Mouse (Mus musculus): Measurements from ENCODE around the gene Olfr1449.

DNA sequence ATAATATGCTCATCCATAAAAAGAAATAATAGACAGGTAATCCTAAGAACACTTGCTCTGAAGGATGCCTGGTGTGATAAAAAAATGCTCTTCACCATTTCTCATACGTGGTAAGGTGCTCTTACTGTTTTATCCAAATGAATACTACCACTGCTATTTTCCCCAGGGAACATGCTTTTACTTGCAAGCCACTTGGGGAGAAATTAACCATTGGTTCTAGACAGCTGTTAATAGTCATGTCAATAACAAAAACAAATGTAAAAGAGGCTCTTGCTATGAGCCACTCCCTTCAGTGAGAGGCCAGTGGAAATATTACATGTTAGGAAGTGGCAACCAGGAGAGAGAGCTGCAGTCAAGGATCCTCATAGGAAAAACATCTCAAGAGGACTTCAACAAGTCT is 6.3 kb upstream of the Olfr1449 start, which contains the start of gene Olfr1448:
- TF ChIP-seq CTCF (IDR thresholded peaks at IDR 0.05; ENCODE audit: extremely low read depth, insufficient read length, insufficient replicate concordance, low read depth, low read length) (no peak), POLR2A (IDR thresholded peaks at IDR 0.05; ENCODE audit: low read depth, low read length) (no peak)

All from small intestine, adult 2 months (tissue).